Mouse (Mus musculus): ENCODE measurements around the gene Tbc1d22b.

- TF ChIP-seq POLR2A (IDR thresholded peaks at IDR 0.05; ENCODE audit: low read depth, low read length) (no peak), CTCF (IDR thresholded peaks at IDR 0.05; ENCODE audit: borderline replicate concordance, insufficient read depth, low read length) (no peak)
These were observed 37.3 kb downstream of the Tbc1d22b start for GRCm38 (mm10) chr17:29586921-29587320.

Data from embryonic fibroblast, embryonic 13.5 days (primary cell).